Mouse (Mus musculus) lung, postnatal 10 days (tissue): Measurements from ENCODE around the gene Rack1.
A peak's percentile ranks its signal among the peaks of the same experiment; 100 is the strongest.
"Not testable (repeated sequence)": the region's sequence is repeated elsewhere in the genome, so short reads cannot be mapped to it uniquely, and the experiment has no call there.

ENCODE experiments used
- DNase-seq: peaks from one replicate; pipeline ENCODE4 v3.0.0; 2021

Rack1 gene

DNA sequence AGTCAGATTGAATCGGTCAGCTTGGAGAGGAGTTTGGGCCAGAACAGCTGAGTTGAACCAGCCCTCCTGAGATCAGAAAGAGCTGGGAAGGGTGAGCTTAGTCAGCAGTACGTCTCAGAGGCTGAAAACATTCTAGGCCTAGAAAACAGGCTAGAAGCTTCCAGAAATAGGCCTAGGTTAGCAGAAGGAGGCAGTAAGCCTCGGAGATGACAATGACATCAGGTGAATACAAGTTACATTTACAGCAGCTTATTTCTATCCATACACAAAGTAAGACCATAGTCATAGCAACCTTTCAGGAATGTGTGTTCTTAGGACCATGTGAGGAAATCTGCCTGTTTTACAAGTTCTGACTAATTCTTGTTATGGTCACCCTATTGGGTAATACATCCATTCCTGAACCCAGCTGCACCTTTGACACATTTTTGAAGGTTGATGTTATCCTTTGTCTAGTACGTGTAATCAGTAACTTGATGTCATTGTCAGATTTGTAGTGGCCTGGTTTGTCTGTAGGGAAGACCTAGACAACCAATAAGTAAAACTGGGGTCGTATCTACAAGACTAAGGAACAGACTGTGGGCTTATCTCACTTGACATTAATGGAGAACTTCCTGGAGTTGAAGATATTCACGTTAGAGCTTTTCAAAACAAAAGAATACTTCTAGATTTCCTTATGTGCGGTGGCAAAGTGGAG is 19.6 kb downstream of the Rack1 start:
- DNase-seq, result no peak

DNA sequence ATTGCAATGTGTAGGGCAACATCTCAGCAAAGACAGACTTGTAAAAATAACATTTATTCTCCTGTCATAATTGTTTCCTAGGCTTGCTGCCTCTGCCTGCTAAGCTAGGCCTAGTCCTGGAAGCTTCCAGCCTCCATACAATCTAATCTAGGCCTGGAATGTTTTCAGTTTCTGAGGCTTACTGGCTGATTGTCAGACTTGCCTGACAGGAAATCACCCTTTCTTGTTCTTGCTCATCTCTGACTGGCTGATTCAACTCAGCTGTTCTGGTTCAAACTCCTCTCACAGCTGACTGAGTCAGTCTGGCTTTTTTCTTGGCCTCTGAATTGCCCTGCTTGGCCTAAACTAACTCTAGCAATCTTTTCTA is 20.2 kb downstream of the Rack1 start:
- DNase-seq, result no peak

GRCm38 (mm10) chr11:48821299-48821698 is 21.2 kb downstream of the Rack1 start:
- not testable (repeated sequence) for DNase-seq

GRCm38 (mm10) chr11:48822768-48823512 is 22.8 kb downstream of the Rack1 start:
- no peak for DNase-seq

GRCm38 (mm10) chr11:48823536-48823972 is 23.4 kb downstream of the Rack1 start:
- DNase-seq, result peak; percentile 55

- no peak for DNase-seq
Measured at GRCm38 (mm10) chr11:48824311-48824830, 24.2 kb downstream of the Rack1 start.

- peak; percentile 36 for DNase-seq
Measured at GRCm38 (mm10) chr11:48825979-48826751, 26.0 kb downstream of the Rack1 start, which contains the start of the genes Trim7 and Gm12184. Gene Trim7 (plus strand): TSS chr11:48826140. Gene Gm12184 (minus strand): TSS chr11:48826655.

- DNase-seq, result no peak
Measured at GRCm38 (mm10) chr11:48826752-48827096, 26.6 kb downstream of the Rack1 start.

DNA sequence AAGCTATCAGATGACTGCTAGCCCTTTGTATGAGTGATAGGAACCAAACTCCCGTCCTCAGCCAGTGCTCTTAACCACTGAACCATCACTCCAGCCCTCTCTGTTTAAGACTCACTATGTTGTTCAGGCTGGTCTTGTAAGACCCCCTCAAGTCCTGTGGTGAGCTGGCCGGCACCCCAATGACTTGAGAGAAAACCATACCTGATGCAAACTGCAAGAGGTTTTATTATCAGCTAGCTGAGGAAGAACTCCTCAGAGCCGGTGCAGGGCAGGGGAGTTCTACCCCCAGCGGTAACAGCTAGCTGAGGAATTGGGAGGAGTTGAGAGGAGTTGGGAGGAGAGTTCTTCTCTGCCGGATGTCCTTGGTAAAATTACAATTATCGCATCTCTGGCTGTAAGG is 27.8 kb downstream of the Rack1 start:
- DNase-seq, result no peak

GRCm38 (mm10) chr11:48830279-48830678 is 30.1 kb downstream of the Rack1 start:
- DNase-seq, result no peak

DNA sequence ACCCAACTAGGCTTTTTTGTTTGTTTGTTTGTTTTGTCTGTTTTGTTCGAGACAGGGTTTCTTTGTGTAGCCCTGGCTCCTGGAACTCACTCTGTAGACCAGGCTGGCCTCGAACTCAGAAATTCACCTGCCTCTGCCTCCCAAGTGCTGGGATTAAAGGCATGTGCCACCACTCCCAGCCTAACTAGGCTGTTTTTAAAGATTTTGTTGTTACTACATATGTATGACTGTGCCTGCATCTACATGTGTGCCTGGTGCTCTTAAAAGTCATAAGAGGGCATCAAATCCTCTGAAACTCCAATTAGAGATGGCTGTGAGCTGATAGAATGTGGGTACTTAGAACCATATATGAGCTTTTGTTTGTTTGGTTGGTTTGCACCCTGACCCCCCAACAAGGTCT is 31.1 kb downstream of the Rack1 start:
- DNase-seq, result no peak

DNA sequence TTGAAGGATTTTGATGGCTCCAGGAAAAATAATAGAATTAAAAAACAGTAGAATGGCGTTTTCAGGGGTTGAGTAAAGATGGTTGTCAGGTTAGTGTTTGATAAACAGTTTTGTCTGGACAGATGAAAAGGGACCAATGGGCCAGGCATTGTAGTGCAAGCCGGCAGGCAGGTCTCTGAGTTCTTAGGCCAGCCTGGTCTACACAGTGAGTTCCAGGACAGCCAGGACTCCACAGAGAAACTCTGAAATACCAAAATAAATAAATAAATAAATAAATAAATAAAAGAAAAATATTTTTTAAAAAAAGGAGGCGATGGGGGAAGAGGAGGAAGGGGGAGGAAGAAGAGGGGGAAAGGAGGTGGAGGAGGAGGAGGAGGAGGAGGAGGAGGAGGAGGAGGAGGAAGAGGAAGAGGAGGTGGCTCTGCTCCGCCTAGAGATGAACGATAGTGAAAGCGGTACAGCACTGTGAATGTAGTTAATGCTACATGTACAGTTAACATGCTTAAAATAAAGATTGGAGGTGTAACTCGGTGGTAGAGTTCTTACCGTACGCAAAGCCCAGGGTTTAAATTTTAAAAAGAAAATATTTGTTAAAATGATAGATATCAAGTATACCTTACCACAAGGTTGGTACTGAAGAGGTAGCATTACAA is 33.1 kb downstream of the Rack1 start:
- DNase-seq, result no peak

- peak; percentile 93 for DNase-seq
Measured at GRCm38 (mm10) chr11:48833731-48834639, 33.9 kb downstream of the Rack1 start.

- DNase-seq, result no peak
Measured at GRCm38 (mm10) chr11:48835923-48836322, 35.8 kb downstream of the Rack1 start.

GRCm38 (mm10) chr11:48836990-48837309 is 36.8 kb downstream of the Rack1 start:
- DNase-seq, result no peak

GRCm38 (mm10) chr11:48837310-48838180 is 37.4 kb downstream of the Rack1 start:
- DNase-seq, result peak; percentile 73

DNA sequence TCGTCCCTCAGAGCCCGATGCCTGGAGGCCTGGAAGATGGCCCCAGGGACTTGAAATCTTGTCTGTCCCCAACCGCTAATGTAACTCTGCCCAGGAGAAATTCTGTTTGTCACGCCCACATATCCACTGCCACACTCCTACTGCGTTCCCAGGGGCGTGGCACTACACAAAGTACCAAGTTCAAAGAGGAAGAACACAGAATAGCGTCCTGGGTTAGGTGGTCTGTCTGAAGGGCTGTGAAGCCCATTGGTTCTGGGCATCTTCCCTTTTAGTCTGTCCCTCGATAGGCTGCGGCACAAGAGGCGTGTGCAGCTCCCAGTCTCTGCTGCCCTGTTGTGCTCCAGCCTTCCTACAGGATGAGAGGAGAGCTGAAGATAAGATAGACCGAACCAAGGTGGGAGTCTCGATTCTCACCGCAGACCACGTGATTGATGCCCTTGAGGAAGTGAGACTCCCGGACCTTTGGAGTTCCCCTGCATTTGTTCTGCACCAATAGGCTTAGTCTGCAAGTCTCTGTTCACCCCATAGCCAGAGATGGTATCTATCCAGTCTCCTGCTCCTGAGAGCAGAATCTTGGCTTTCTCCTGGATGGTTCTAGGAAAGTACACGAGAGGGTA is 38.2 kb downstream of the Rack1 start:
- peak; percentile 56 for DNase-seq

- DNase-seq, result no peak
Measured at GRCm38 (mm10) chr11:48838879-48839680, 38.9 kb downstream of the Rack1 start.

DNA sequence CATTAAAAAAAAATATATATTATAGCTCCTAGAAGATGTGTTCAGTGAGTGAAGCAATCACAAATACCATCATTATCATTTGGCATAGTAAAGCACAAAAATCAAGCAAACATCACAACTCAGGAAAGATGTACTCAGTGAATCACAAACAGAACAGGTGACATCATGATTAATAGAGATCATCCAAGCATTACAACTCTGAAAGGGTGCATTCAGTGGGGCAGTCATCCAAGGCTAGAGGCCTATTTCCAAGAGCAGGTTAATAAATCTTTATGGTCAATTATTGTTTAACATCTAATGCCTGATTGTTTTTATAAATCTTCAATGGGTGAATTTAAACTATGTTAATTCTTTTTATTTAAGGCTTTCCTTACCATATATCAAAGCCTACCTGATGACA is 40.7 kb downstream of the Rack1 start:
- no peak for DNase-seq

- no peak for DNase-seq
Measured at GRCm38 (mm10) chr11:48841213-48841612, 41.1 kb downstream of the Rack1 start.
